Mouse (Mus musculus) small intestine, adult 2 months (tissue): ENCODE measurements around the gene Xlr3a.

ENCODE experiments used
- CTCF ChIP-seq: fragments of 200-500 bp; IDR thresholded peaks from 2 replicates; pipeline ENCODE4 v1.5.1; 2012; ENCODE audit warnings: low read depth, mild to moderate bottlenecking, control low read depth, inconsistent platforms, low read length, moderate library complexity, mixed read lengths; ENCODE audit not compliant: insufficient replicate concordance, insufficient read length; ENCODE audit errors: extremely low read depth
- POLR2A ChIP-seq: fragments of 200-500 bp; IDR thresholded peaks from 2 replicates; pipeline ENCODE4 v1.6.1; 2012; ENCODE audit warnings: low read depth, mild to moderate bottlenecking, control low read depth, inconsistent platforms, low read length, moderate library complexity

DNA sequence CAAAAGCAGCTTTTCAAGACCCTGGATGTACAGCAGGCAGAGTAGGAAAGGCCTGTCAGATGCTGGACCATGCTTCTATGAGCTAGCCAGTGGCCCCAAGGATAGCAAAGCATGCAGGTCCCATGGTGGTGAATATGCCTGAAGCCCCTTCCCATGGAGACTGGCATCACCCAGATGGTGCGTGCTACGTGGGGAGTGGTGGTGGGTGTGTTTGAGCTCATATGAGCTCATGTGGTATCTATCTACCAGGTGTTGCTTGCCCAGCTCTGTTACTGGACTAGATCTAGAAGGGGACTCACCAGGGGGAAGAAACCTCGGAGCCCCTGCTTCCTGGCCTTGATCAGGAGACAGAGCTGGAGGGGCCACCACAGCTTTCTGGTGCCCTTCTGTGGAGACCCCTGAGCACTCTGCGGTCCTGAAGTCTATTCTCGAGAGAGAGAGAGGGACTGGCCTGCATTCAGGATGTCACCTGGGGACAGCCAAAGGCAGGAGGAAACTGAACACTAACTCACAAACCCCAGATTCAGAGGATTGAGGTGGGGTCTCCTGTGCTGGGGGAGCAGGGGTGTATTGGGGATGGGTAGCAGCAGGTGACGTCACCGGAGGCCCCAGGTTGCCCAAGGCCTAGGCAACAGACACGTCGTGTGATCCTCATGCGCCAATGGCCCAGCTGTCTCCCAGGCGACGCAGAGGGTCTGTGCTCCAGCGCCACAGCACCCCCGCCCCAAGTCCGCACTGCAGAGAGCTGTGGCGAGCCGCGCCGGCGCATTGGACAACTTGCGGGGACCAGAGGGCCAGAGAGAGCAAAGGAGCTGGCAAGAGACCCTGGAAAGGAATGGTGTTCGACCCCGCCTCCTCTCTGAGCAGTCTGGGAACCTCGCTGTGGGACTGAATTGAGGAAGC, 33.1 kb downstream of the Xlr3a start:
- no peak for TF ChIP-seq CTCF
- no peak for TF ChIP-seq POLR2A
